Mouse (Mus musculus): ENCODE data around the gene Srms. TPM values are rescaled to one million over a fixed set of nuclear protein-coding genes. Genes with fewer than 3 reads are reported as not detected.
A peak's percentile ranks its signal among the peaks of the same experiment; 100 is the strongest.

Gene Srms
- polyA plus RNA-seq, 1 experiment: not detected

DNA sequence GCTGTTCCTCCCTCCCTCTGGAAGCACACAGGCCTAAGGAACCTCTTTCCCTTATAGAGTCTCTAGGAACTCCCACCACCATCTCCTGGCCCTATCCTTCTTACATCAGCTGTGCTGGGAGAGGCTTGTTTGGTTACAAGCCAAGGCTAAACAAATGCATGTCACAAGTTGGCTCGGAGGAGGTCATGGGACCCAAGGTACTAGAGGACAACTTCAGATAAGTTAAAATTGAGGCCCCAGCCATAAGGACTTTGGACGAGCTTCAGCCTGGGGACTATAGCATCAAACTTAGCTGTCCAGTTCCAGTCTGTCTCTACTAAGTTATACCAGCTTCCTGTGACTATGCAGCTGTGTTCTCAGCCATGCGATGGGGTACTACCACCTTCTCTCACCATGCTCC is 14.1 kb upstream of the Srms start:
- Histone ChIP-seq H3K27ac (ENCODE audit: insufficient read depth, low read depth, low read length) (no peak overlapping the region), H3K4me1 (ENCODE audit: control insufficient read depth, insufficient read depth, low read length) (no peaks in the 10 kb centered on the region), H3K4me3 (ENCODE audit: insufficient read depth, low read depth, low read length) (no peak overlapping the region)
- 88% methylated on average over 3 of the region's 3 CpGs for WGBS
- TF ChIP-seq POLR2A (IDR thresholded peaks at IDR 0.05; ENCODE audit: insufficient read depth, low read depth, low read length) (no peak), CTCF (IDR thresholded peaks at IDR 0.05; ENCODE audit: insufficient read depth, low read depth, low read length) (no peak)

DNA sequence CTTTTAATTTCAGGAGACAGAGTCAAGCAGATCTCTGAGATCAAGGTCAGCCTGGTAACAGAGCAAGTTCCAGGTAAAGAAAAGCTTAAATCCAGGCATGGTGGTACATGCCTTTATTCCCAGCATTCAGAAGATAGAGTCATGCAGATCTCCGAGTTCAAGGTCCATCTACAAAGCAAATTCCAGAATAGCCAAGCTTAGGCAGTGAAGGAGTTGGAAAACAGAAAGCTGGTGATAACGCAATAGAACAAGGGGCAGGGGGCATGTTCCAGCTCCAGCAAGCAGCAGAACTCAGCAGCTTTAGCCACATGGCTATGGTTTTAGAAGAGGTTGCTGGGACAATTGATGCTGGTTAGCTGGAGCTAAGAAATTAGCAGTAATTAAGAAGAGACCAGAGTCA is 12.0 kb upstream of the Srms start:
- no peak for TF ChIP-seq CTCF (IDR thresholded peaks at IDR 0.05; ENCODE audit: insufficient read depth, low read depth, low read length)
- TF ChIP-seq POLR2A (IDR thresholded peaks at IDR 0.05; ENCODE audit: insufficient read depth, low read depth, low read length): no peak
- 94% methylated on average over 2 of the region's 2 CpGs for WGBS
- no peak overlapping the region for H3K4me3 ChIP-seq (ENCODE audit: insufficient read depth, low read depth, low read length)
- H3K4me1 ChIP-seq (ENCODE audit: control insufficient read depth, insufficient read depth, low read length): peaks cover 2% of the 10 kb centered on the region; the same call in 1 of the 2 replicates
- H3K27ac ChIP-seq (ENCODE audit: insufficient read depth, low read depth, low read length): no peak overlapping the region

DNA sequence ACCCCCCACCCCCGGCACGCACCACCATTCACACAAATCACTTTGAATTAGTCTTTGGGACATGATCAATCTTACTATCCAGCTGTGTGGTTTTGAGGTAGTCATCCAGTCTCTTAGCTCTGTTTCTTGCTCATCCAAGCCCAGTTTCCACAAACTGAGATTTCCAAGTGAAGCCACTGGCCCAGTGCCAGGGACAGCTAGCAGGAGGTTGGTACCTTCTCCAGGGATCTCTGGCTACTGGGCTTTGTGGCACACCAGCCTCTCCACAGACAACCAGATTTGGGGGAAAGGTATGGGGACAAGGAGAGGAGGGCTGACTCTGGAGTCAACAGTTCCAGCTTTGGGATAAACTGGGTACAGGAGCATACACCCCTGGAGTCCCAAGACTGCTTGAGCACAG is 7.4 kb upstream of the Srms start:
- TF ChIP-seq CTCF (IDR thresholded peaks at IDR 0.05; ENCODE audit: insufficient read depth, low read depth, low read length) (no peak), POLR2A (IDR thresholded peaks at IDR 0.05; ENCODE audit: insufficient read depth, low read depth, low read length) (no peak)
- H3K4me3 ChIP-seq (ENCODE audit: insufficient read depth, low read depth, low read length): no peak overlapping the region
- no peak overlapping the region for H3K27ac ChIP-seq (ENCODE audit: insufficient read depth, low read depth, low read length)
- H3K4me1 ChIP-seq (ENCODE audit: control insufficient read depth, insufficient read depth, low read length): peaks cover 9% of the 10 kb centered on the region
- 44% methylated on average over 2 of the region's 2 CpGs for WGBS

DNA sequence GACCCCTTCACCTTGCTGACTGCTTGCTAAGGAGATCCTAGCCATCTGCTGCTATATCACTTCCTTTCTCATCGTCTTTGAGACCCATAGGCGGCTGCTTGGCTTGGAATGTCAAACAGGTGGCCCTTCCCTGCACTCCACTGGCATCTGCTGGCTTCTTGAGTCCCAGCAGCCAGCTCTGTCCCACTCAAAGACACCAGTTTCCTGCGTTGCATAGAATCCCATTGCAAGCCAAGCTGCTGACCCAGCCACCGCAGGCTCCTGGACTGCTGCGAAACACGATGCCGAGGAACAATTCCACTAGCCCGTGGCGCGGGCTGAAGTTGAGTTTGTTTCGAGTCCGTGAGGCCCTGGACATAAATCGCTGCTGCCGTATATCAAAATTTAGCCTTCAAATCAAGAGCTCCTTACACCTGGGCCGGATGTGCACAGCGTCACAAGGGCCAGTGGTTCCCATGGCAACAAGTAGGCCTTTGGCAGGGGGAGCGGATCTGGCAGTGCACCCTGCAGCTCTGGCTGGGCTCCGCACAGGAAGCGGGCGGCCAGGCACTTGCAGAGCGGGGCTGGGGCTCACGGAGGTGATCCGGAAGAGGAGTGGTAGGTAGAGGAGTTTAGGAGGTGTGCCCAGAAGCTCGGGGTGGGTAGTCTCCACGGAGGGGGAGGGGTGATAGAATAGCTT is 6.7 kb upstream of the Srms start, which contains the start of gene Fndc11:
Fndc11 (plus strand) TSS at position 476 of the 679 bp plus-strand sequence.
- TF ChIP-seq CTCF (IDR thresholded peaks at IDR 0.05; ENCODE audit: insufficient read depth, low read depth, low read length) (0 out of 2 replicates have a peak, but pooled peaks have one; percentile 16), POLR2A (IDR thresholded peaks at IDR 0.05; ENCODE audit: insufficient read depth, low read depth, low read length) (no peak)
- Histone ChIP-seq H3K4me3 (ENCODE audit: insufficient read depth, low read depth, low read length) (peak within 1 kb of the TSS; percentile 17), H3K27ac (ENCODE audit: insufficient read depth, low read depth, low read length) (no peak within 1 kb of the TSS), H3K4me1 (ENCODE audit: control insufficient read depth, insufficient read depth, low read length) (peaks cover 9% of the 10 kb centered on the region)
- 7% methylated on average over 25 of the region's 25 CpGs for WGBS

GRCm38 (mm10) chr2:181218881-181219485 is 6.0 kb upstream of the Srms start:
- Histone ChIP-seq H3K27ac (ENCODE audit: insufficient read depth, low read depth, low read length) (no peak overlapping the region), H3K4me3 (ENCODE audit: insufficient read depth, low read depth, low read length) (no peak overlapping the region), H3K4me1 (ENCODE audit: control insufficient read depth, insufficient read depth, low read length) (peaks cover 9% of the 10 kb centered on the region)
- no peak for TF ChIP-seq POLR2A (IDR thresholded peaks at IDR 0.05; ENCODE audit: insufficient read depth, low read depth, low read length)
- no peak for TF ChIP-seq CTCF (IDR thresholded peaks at IDR 0.05; ENCODE audit: insufficient read depth, low read depth, low read length)
- 81% methylated on average over 5 of the region's 5 CpGs for WGBS

- no peak overlapping the region for H3K27ac ChIP-seq (ENCODE audit: insufficient read depth, low read depth, low read length)
- H3K4me1 ChIP-seq (ENCODE audit: control insufficient read depth, insufficient read depth, low read length): peaks cover 21% of the 10 kb centered on the region
- H3K4me3 ChIP-seq (ENCODE audit: insufficient read depth, low read depth, low read length): no peak overlapping the region
- no peak for TF ChIP-seq POLR2A (IDR thresholded peaks at IDR 0.05; ENCODE audit: insufficient read depth, low read depth, low read length)
- TF ChIP-seq CTCF (IDR thresholded peaks at IDR 0.05; ENCODE audit: insufficient read depth, low read depth, low read length): no peak
- 97% methylated on average over 6 of the region's 6 CpGs for WGBS
Observed at GRCm38 (mm10) chr2:181216037-181216436, 3.1 kb upstream of the Srms start.

- 5% methylated on average over 34 of the region's 34 CpGs for WGBS
- Histone ChIP-seq H3K27ac (ENCODE audit: insufficient read depth, low read depth, low read length) (no peak overlapping the region), H3K4me1 (ENCODE audit: control insufficient read depth, insufficient read depth, low read length) (peaks cover 13% of the 10 kb centered on the region), H3K4me3 (ENCODE audit: insufficient read depth, low read depth, low read length) (peak overlapping the region; percentile 23; the same call in 1 of the 2 replicates)
- TF ChIP-seq POLR2A (IDR thresholded peaks at IDR 0.05; ENCODE audit: insufficient read depth, low read depth, low read length): no peak
- no peak for TF ChIP-seq CTCF (IDR thresholded peaks at IDR 0.05; ENCODE audit: insufficient read depth, low read depth, low read length)
Observed at GRCm38 (mm10) chr2:181212389-181213020, 480 bp downstream of the Srms start.

DNA sequence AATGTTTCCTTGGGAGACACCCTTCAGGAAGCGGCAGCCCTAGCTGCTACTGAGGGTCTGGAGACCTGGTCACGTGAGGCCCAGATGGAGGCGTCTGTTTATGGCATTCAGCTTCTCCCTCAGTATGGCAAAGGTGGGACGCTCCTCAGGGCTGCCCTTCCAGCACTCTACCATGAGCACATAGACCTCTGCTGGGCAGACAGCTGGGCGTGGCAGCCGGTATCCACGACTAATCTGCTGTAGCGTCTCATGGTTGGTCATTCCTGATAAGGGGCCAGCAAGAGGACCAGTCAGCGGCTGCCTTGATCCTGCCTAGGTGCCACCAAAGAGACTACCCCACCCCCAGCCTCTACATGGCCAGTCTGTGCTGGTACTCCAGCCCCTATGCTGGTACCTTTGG is 6.9 kb downstream of the Srms start:
- H3K4me1 ChIP-seq (ENCODE audit: control insufficient read depth, insufficient read depth, low read length): no peaks in the 10 kb centered on the region
- H3K27ac ChIP-seq (ENCODE audit: insufficient read depth, low read depth, low read length): no peak overlapping the region
- no peak overlapping the region for H3K4me3 ChIP-seq (ENCODE audit: insufficient read depth, low read depth, low read length)
- TF ChIP-seq CTCF (IDR thresholded peaks at IDR 0.05; ENCODE audit: insufficient read depth, low read depth, low read length) (no peak), POLR2A (IDR thresholded peaks at IDR 0.05; ENCODE audit: insufficient read depth, low read depth, low read length) (no peak)
- 84% methylated on average over 9 of the region's 9 CpGs for WGBS

- H3K27ac ChIP-seq (ENCODE audit: insufficient read depth, low read depth, low read length): no peak overlapping the region
- H3K4me1 ChIP-seq (ENCODE audit: control insufficient read depth, insufficient read depth, low read length): no peaks in the 10 kb centered on the region
- WGBS: 94% methylated on average over 5 of the region's 5 CpGs
- TF ChIP-seq CTCF (IDR thresholded peaks at IDR 0.05; ENCODE audit: insufficient read depth, low read depth, low read length) (no peak), POLR2A (IDR thresholded peaks at IDR 0.05; ENCODE audit: insufficient read depth, low read depth, low read length) (no peak)
- no peak overlapping the region for H3K4me3 ChIP-seq (ENCODE audit: insufficient read depth, low read depth, low read length)
Observed at GRCm38 (mm10) chr2:181205678-181206077, 7.3 kb downstream of the Srms start.
